Mouse (Mus musculus): ENCODE data around the gene Boc.

Gene Boc

GRCm38 (mm10) chr16:44527218-44527905 lies 31.3 kb downstream of the Boc start:
- no peak for DNase-seq (ENCODE audit: low spot score)

GRCm38 (mm10) chr16:44526689-44527088 lies 32.0 kb downstream of the Boc start:
- DNase-seq (ENCODE audit: low spot score) = no peak

- no peak for DNase-seq (ENCODE audit: low spot score)
These were observed 32.7 kb downstream of the Boc start for GRCm38 (mm10) chr16:44526044-44526443.

GRCm38 (mm10) chr16:44523595-44523994 lies 35.1 kb downstream of the Boc start:
- no peak for DNase-seq (ENCODE audit: low spot score)

- no peak for DNase-seq (ENCODE audit: low spot score)
These were observed 42.2 kb downstream of the Boc start for GRCm38 (mm10) chr16:44516498-44516897.

GRCm38 (mm10) chr16:44510521-44511213 lies 48.0 kb downstream of the Boc start:
- no peak for DNase-seq (ENCODE audit: low spot score)

GRCm38 (mm10) chr16:44509458-44510344 lies 49.0 kb downstream of the Boc start:
- no peak for DNase-seq (ENCODE audit: low spot score)

- no peak for DNase-seq (ENCODE audit: low spot score)
These were observed 49.9 kb downstream of the Boc start for GRCm38 (mm10) chr16:44508772-44509171.

- no peak for DNase-seq (ENCODE audit: low spot score)
These were observed 50.7 kb downstream of the Boc start for GRCm38 (mm10) chr16:44508025-44508424.

GRCm38 (mm10) chr16:44507027-44507929 lies 51.4 kb downstream of the Boc start:
- no peak for DNase-seq (ENCODE audit: low spot score)

GRCm38 (mm10) chr16:44505243-44505642 lies 53.5 kb downstream of the Boc start:
- no peak for DNase-seq (ENCODE audit: low spot score)

GRCm38 (mm10) chr16:44502895-44503575 lies 55.7 kb downstream of the Boc start:
- DNase-seq (ENCODE audit: low spot score) = no peak

GRCm38 (mm10) chr16:44502325-44502724 lies 56.4 kb downstream of the Boc start:
- DNase-seq (ENCODE audit: low spot score) = no peak

- no peak for DNase-seq (ENCODE audit: low spot score)
These were observed 56.9 kb downstream of the Boc start for GRCm38 (mm10) chr16:44501783-44502182.

GRCm38 (mm10) chr16:44498447-44498846 lies 60.2 kb downstream of the Boc start:
- DNase-seq (ENCODE audit: low spot score) = no peak

- DNase-seq (ENCODE audit: low spot score) = no peak
These were observed 61.7 kb downstream of the Boc start for GRCm38 (mm10) chr16:44496971-44497464.

- no peak for DNase-seq (ENCODE audit: low spot score)
These were observed 64.1 kb downstream of the Boc start for GRCm38 (mm10) chr16:44494441-44495108.

GRCm38 (mm10) chr16:44493868-44494267 lies 64.8 kb downstream of the Boc start:
- no peak for DNase-seq (ENCODE audit: low spot score)

GRCm38 (mm10) chr16:44492706-44493105 lies 66.0 kb downstream of the Boc start:
- DNase-seq (ENCODE audit: low spot score) = no peak

- no peak for DNase-seq (ENCODE audit: low spot score)
These were observed 66.5 kb downstream of the Boc start for GRCm38 (mm10) chr16:44492151-44492550.

Data from layer of hippocampus, adult 9-10 months (tissue).